Mouse (Mus musculus) yolk sac, embryonic 10.5 days (tissue): ENCODE measurements around the gene Gatad2a.
"Not testable (repeated sequence)": the region's sequence is repeated elsewhere in the genome, so short reads cannot be mapped to it uniquely, and the experiment has no call there.

Source experiments
- DNase-seq: peaks from one replicate; pipeline ENCODE4 v3.0.0-alpha.2; 2017; ENCODE audit warnings: low spot score

Gatad2a gene

DNA sequence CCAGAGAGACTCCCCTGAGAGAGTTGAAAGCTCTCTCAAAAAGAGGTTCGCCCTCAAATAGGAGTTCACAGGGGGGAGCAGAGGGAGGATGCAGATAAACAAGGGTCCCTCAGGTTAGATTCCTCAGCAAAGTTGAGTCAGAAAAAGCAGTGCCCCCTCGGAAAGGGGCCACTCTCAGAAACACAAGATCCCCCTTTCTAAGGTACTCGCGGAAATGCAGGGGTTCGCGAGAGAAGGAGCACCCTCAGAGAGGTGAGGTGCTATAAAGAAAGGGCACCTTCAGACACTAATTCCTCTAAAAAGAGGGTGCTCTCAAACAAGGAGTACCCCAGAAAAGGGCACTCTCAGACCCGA lies 785 bp downstream of the Gatad2a start:
- DNase-seq, result no peak

DNA sequence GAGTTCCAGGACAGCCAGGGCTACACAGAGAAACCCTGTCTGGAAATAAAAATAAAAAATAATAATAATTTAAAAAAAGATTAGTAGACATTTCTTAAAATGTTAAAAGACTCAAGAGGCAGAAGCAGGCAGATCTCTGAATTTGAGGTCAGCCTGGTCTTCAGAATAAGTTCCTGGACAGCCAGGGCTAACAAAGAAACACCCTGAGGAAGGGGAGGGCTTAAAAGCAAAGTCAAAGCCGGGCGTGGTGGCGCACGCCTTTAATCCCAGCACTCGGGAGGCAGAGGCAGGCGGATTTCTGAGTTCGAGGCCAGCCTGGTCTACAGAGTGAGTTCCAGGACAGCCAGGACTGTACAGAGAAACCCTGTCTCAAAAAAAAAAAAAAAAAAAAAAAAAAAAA lies 7.2 kb downstream of the Gatad2a start:
- DNase-seq, result not testable (repeated sequence)

DNA sequence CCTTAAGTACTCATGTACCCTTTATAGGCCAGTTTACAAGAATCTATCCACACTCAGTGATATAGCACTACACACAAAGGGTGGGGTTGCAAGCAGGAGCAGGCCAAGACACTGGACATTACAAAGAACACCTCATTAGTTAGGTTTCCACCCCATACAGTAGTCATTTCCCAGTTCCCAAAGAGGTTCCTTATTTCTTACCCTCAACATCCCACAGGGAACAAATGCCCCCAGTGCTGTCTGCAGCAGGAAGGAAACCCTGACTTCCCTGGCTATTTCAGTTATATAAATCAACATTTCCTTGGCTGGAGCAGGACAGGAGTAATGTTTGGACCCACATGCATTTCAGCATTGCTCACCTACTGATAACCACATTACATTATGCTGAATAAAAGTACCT lies 8.4 kb downstream of the Gatad2a start:
- no peak for DNase-seq

- no peak for DNase-seq
Measured at GRCm38 (mm10) chr8:69984876-69985553, 11.2 kb downstream of the Gatad2a start.

- no peak for DNase-seq
Measured at GRCm38 (mm10) chr8:69978456-69978855, 17.7 kb downstream of the Gatad2a start.

GRCm38 (mm10) chr8:69974806-69975205 lies 21.4 kb downstream of the Gatad2a start:
- DNase-seq, result no peak

DNA sequence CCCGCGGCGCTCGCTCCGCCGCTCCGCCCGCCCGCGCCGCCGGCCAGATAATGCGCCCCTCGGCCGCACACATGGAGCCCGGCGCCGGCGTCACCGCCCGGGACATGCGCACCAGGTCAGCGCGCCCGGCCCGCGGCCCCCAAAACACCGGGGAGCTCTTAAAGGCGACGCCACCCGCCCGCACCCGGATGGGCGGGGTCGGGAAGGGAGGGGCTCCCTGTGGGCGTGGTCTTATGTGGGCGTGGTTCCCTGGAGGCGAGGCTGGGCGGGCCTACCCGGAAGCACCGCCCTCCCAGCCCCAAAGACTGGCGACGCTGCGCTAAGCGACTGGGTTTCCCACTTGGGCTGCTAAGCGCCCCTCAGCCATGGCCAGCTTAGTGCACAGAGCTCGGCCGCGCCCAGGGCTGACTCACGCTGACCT lies 22.0 kb downstream of the Gatad2a start:
- DNase-seq, result peak; percentile 96

DNA sequence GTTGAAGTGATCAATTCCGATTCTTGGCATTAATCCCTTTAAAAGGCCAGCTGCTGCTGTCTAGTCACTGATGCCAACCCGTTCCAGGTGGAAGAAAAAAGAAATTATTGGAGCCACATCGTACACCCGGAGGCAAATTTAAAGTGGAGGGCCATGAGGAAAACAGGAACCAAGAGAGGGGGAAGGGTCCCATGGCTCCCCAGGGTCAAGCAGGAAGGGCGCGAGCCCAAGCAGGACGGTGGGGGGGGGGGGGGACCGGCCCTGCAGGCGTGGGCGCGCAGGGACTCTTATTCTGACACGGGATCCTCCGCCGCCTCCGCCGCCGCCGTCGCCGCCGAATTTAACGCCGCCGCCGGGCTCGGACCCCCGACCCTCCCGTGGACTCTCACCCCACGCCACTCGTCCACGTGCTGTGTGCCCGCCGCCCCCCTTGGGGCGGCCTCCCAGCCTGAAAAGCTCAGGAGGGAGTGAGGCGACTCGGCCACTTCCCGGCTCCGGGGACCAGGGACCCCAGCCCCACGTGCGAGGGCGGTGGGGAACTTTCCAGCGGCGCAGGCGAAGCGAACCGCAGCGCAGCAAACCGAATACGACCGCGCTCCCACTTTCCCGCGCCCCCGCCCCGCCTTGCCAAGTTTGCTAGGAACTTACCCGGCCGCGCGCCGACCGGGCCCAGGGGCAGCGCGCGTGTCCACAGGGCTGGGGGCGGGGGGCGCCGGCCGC lies 22.6 kb downstream of the Gatad2a start:
- peak; percentile 66 for DNase-seq

GRCm38 (mm10) chr8:69973063-69973441 lies 23.1 kb downstream of the Gatad2a start:
- peak; percentile 62 for DNase-seq

GRCm38 (mm10) chr8:69970880-69971279 lies 25.3 kb downstream of the Gatad2a start:
- no peak for DNase-seq

DNA sequence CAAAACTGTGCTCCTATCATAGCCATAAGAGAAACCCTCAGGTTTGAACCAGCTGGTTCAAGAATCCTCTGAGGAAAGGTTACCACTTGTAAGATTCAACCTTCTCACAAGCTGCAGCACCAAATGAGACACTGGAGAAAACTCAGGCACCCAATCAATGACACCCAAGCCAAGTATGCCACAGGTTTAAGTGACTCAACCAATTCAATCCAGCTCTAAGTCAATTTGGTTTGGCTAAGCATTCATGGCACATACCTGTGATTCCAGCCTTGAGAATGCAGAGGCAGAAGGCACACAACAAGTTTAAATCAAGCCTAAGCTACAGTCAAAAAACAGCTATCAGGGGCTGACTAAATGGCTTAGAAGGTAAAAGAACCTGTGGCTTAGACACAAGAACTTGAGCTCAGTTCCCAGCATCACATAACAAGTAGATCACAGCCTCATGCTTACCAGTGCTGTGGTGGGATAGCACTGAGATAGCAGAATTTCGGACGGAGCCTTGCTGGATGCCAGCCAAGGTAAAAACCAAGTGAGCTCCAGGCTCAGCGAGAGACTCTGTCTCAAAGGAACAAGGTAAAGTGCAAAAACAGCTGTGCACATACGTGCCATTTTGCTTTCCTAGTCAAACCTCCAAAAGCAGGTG lies 28.8 kb downstream of the Gatad2a start:
- no peak for DNase-seq

- no peak for DNase-seq
Measured at GRCm38 (mm10) chr8:69959241-69959640, 36.9 kb downstream of the Gatad2a start.

DNA sequence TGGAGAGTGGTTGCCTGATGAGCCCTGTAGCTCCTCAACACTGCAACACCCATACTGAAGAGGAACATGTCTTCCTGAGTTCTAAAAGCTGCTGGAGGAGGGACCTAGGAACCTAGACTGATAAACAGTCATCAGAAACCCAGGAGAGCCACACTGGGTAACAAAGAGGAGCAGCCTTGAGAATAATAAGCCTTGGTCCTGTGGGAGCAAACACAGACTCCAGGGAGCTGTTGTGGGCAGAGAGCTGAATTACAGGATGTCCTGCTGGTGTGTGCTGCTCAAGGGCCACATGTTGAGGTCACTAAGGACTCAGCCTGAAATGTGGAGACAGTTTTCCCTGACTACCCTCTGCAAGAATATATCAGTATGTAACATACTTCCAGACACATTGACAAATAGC lies 38.3 kb downstream of the Gatad2a start:
- no peak for DNase-seq

DNA sequence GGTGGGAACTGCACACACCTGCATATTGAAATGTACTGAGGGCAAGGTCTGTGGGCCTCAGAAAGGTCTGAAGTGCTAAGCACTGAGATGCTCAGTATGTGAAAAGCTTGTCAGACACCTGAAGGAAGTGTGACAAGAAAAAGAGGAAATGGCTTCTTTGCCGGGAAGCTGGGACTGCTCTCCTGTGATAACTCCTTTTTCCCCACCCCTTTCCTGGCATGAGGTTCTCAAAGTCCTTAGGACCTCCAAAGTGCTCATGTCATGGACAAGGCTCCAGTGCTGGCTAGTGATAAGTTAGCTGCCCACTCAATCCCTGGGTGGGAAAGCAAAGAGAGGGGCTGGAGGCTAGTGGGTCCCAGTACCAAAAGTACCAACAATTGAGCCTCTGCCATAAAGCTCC lies 38.8 kb downstream of the Gatad2a start:
- DNase-seq, result no peak

- DNase-seq, result no peak
Measured at GRCm38 (mm10) chr8:69956651-69957050, 39.5 kb downstream of the Gatad2a start.

- DNase-seq, result no peak
Measured at GRCm38 (mm10) chr8:69954642-69955041, 41.5 kb downstream of the Gatad2a start.

- no peak for DNase-seq
Measured at GRCm38 (mm10) chr8:69954213-69954612, 42.0 kb downstream of the Gatad2a start.

GRCm38 (mm10) chr8:69950300-69950699 lies 45.9 kb downstream of the Gatad2a start:
- DNase-seq, result peak; percentile 84

GRCm38 (mm10) chr8:69942495-69942894 lies 53.7 kb downstream of the Gatad2a start:
- not testable (repeated sequence) for DNase-seq

DNA sequence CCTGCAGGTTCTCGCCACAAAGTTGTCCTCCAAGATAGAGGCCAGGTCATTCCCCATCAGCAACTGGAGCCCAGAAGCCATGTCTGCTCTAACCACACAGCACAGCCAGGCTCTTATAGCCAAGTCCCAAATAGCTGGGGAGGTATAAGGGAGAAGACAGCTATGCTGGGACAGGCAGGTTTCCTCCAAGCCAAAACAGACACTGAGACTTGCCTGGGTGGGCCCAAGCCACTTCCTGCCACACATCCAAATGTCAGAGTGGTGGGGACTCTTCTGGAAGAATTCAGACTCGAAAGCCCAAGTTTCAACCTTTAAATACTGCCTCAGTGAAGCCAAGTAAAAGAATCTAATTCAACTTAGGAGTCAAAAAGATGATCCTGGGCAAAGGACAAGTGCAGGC lies 55.8 kb downstream of the Gatad2a start:
- no peak for DNase-seq

DNA sequence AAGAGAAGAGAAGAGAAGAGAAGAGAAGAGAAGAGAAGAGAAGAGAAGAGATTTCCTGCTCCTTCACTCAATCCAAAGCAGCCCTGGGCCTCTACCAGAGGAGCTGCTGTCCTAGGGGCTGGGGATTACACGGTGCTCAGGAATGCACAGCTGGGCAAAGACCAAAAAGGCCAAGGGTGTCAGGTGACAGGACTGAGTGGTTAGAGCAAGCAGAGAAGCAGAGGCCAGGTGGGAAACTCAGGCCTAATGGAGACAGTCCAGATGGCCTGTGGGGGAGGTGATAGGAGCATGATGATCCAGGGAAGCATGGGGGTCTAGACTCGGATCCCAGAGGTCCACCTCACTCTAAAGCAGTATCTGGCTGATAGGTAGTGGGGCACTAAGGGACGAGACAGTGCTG lies 56.6 kb downstream of the Gatad2a start:
- peak; percentile 82 for DNase-seq

DNA sequence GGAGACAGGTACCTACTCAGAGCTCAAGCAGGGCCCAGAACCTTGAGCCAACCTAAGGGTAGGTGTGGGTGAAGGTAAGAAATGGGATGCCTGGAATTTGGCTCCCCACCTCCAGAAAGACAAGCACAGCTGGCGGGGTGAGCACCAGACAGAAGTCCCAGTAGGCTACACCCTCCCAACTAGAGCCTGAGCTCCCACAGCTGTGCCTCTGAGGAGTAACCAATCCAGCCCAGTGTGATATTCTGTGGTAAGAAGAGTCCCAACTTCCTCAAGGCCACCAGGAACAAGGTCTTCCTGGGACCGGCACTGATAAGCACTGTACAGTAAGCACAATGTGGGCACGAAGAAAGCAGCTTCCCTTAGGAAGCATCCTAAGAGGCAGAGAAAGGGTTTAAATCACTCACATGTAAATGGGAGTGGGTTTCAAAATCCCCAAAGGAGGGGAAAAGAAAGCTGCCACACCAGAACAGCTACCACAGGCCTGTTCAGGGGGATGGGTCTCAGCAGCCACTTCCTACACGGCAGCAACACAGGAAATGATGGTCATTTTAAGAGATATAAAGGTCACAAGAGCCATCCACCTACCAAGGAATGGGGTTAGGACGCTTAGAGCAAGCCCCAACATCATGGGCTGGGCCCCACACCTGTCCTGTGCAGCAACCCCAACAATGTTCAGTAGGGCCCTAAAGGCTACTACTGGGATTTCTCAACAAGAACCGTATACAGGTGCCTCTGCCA lies 57.8 kb downstream of the Gatad2a start:
- no peak for DNase-seq

GRCm38 (mm10) chr8:69937466-69937865 lies 58.7 kb downstream of the Gatad2a start:
- DNase-seq, result no peak
